Mouse (Mus musculus): ENCODE data around the gene Mprip. TPM values are rescaled to one million over a fixed set of nuclear protein-coding genes. Genes with fewer than 3 reads are reported as not detected.
A peak's percentile ranks its signal among the peaks of the same experiment; 100 is the strongest.
"Not testable (repeated sequence)": the region's sequence is repeated elsewhere in the genome, so short reads cannot be mapped to it uniquely, and the experiment has no call there.

The Mprip gene
- 24.6 and 27.1 TPM in 2 replicates for polyA plus RNA-seq (2016; fragmentation: Nextera tagmentation; extraction: Ambion mirVana)

- Histone ChIP-seq H3K4me1 (peaks cover 36% of the 10 kb centered on the region), H3K27ac (replicated peaks) (peak within 1 kb of the TSS; percentile 89)
- WGBS: 54% methylated on average over 3 of the region's 3 CpGs
Observed at GRCm38 (mm10) chr11:59661005-59661404, at the start of gene Mprip. Mprip (plus strand) TSS chr11:59661305.

GRCm38 (mm10) chr11:59611646-59612045, 49.5 kb upstream of the Mprip start:
- H3K4me1 ChIP-seq: peaks cover 7% of the 10 kb centered on the region
- 86% methylated on average over 5 of the region's 5 CpGs for WGBS

More at GRCm38 (mm10) chr11:59661005-59661404, at the start of gene Mprip:
- Histone ChIP-seq H3K27me3 (ENCODE audit: low read depth, poor library complexity, severe bottlenecking) (peaks cover 20% of the 10 kb centered on the region), H3K9me3 (replicated peaks) (no peaks in the 10 kb centered on the region), H3K36me3 (peaks cover 2% of the 10 kb centered on the region), H3K4me3 (peak within 1 kb of the TSS; percentile 78)
- no peak for DNase-seq (ENCODE audit: low spot score)

GRCm38 (mm10) chr11:59614120-59614519, 47.0 kb upstream of the Mprip start:
- H3K9me3 ChIP-seq (replicated peaks): no peaks in the 10 kb centered on the region
- H3K4me1 ChIP-seq: peaks cover 7% of the 10 kb centered on the region
- H3K27me3 ChIP-seq (ENCODE audit: low read depth, poor library complexity, severe bottlenecking): no peaks in the 10 kb centered on the region
- 64% methylated on average over 4 of the region's 4 CpGs for WGBS
- H3K27ac ChIP-seq (replicated peaks): no peak overlapping the region
- no peak for DNase-seq (ENCODE audit: low spot score)
- H3K4me3 ChIP-seq: no peak overlapping the region
- no peaks in the 10 kb centered on the region for H3K36me3 ChIP-seq

More at GRCm38 (mm10) chr11:59611646-59612045, 49.5 kb upstream of the Mprip start:
- no peak for DNase-seq (ENCODE audit: low spot score)
- Histone ChIP-seq H3K27ac (replicated peaks) (no peak overlapping the region), H3K9me3 (replicated peaks) (no peaks in the 10 kb centered on the region), H3K36me3 (no peaks in the 10 kb centered on the region), H3K27me3 (ENCODE audit: low read depth, poor library complexity, severe bottlenecking) (no peaks in the 10 kb centered on the region), H3K4me3 (no peak overlapping the region)

- not testable (repeated sequence) for H3K36me3 ChIP-seq; H3K4me3 ChIP-seq; DNase-seq (ENCODE audit: low spot score); H3K27ac ChIP-seq (replicated peaks); H3K9me3 ChIP-seq (replicated peaks); H3K4me1 ChIP-seq; H3K27me3 ChIP-seq (ENCODE audit: low read depth, poor library complexity, severe bottlenecking)
- 96% methylated on average over 2 of the region's 2 CpGs for WGBS
Observed at GRCm38 (mm10) chr11:59616986-59617385, 44.1 kb upstream of the Mprip start.

GRCm38 (mm10) chr11:59622214-59622613, 38.9 kb upstream of the Mprip start:
- H3K4me1 ChIP-seq: no peaks in the 10 kb centered on the region
- WGBS: 80% methylated on average over 3 of the region's 3 CpGs
- H3K36me3 ChIP-seq: no peaks in the 10 kb centered on the region
- no peak for DNase-seq (ENCODE audit: low spot score)
- no peak overlapping the region for H3K4me3 ChIP-seq
- no peaks in the 10 kb centered on the region for H3K9me3 ChIP-seq (replicated peaks)
- no peak overlapping the region for H3K27ac ChIP-seq (replicated peaks)
- no peaks in the 10 kb centered on the region for H3K27me3 ChIP-seq (ENCODE audit: low read depth, poor library complexity, severe bottlenecking)

- DNase-seq (ENCODE audit: low spot score): peak; percentile 38
Observed at GRCm38 (mm10) chr11:59624017-59624630, 37.0 kb upstream of the Mprip start.

GRCm38 (mm10) chr11:59626192-59626591, 34.9 kb upstream of the Mprip start:
- no peak overlapping the region for H3K27ac ChIP-seq (replicated peaks)
- WGBS: 92% methylated on average over 7 of the region's 7 CpGs

More at GRCm38 (mm10) chr11:59624017-59624630, 37.0 kb upstream of the Mprip start:
- Histone ChIP-seq H3K4me3 (no peak overlapping the region), H3K27ac (replicated peaks) (no peak overlapping the region), H3K9me3 (replicated peaks) (no peaks in the 10 kb centered on the region), H3K36me3 (no peaks in the 10 kb centered on the region), H3K4me1 (no peaks in the 10 kb centered on the region), H3K27me3 (ENCODE audit: low read depth, poor library complexity, severe bottlenecking) (no peaks in the 10 kb centered on the region)
- WGBS: 44% methylated on average over 6 of the region's 6 CpGs

GRCm38 (mm10) chr11:59628177-59628576, 32.9 kb upstream of the Mprip start:
- H3K4me3 ChIP-seq: no peak overlapping the region
- no peak overlapping the region for H3K27ac ChIP-seq (replicated peaks)
- no peak for DNase-seq (ENCODE audit: low spot score)
- no peaks in the 10 kb centered on the region for H3K9me3 ChIP-seq (replicated peaks)
- H3K27me3 ChIP-seq (ENCODE audit: low read depth, poor library complexity, severe bottlenecking): no peaks in the 10 kb centered on the region
- no peaks in the 10 kb centered on the region for H3K4me1 ChIP-seq
- 83% methylated on average over 5 of the region's 5 CpGs for WGBS
- H3K36me3 ChIP-seq: no peaks in the 10 kb centered on the region

More at GRCm38 (mm10) chr11:59626192-59626591, 34.9 kb upstream of the Mprip start:
- no peaks in the 10 kb centered on the region for H3K36me3 ChIP-seq
- no peak overlapping the region for H3K4me3 ChIP-seq
- no peaks in the 10 kb centered on the region for H3K9me3 ChIP-seq (replicated peaks)
- no peak for DNase-seq (ENCODE audit: low spot score)
- no peaks in the 10 kb centered on the region for H3K4me1 ChIP-seq
- H3K27me3 ChIP-seq (ENCODE audit: low read depth, poor library complexity, severe bottlenecking): no peaks in the 10 kb centered on the region

- DNase-seq (ENCODE audit: low spot score): no peak
- Histone ChIP-seq H3K4me3 (no peak overlapping the region), H3K9me3 (replicated peaks) (no peaks in the 10 kb centered on the region), H3K36me3 (no peaks in the 10 kb centered on the region), H3K27ac (replicated peaks) (no peak overlapping the region), H3K27me3 (ENCODE audit: low read depth, poor library complexity, severe bottlenecking) (no peaks in the 10 kb centered on the region), H3K4me1 (no peaks in the 10 kb centered on the region)
- WGBS: 85% methylated on average over 5 of the region's 5 CpGs
Observed at GRCm38 (mm10) chr11:59629871-59630270, 31.2 kb upstream of the Mprip start.

GRCm38 (mm10) chr11:59631980-59632379, 29.1 kb upstream of the Mprip start:
- Histone ChIP-seq H3K9me3 (replicated peaks) (no peaks in the 10 kb centered on the region), H3K4me3 (no peak overlapping the region), H3K27me3 (ENCODE audit: low read depth, poor library complexity, severe bottlenecking) (no peaks in the 10 kb centered on the region), H3K27ac (replicated peaks) (no peak overlapping the region), H3K36me3 (no peaks in the 10 kb centered on the region), H3K4me1 (no peaks in the 10 kb centered on the region)
- 90% methylated on average over 4 of the region's 4 CpGs for WGBS
- no peak for DNase-seq (ENCODE audit: low spot score)

- Histone ChIP-seq H3K9me3 (replicated peaks) (no peaks in the 10 kb centered on the region), H3K4me1 (no peaks in the 10 kb centered on the region), H3K36me3 (no peaks in the 10 kb centered on the region), H3K27me3 (ENCODE audit: low read depth, poor library complexity, severe bottlenecking) (no peaks in the 10 kb centered on the region), H3K4me3 (no peak overlapping the region), H3K27ac (replicated peaks) (no peak overlapping the region)
- DNase-seq (ENCODE audit: low spot score): peak; percentile 66
- WGBS: 22% methylated on average over 5 of the region's 5 CpGs
Observed at GRCm38 (mm10) chr11:59633037-59633436, 28.1 kb upstream of the Mprip start.

- Histone ChIP-seq H3K36me3 (no peaks in the 10 kb centered on the region), H3K27me3 (ENCODE audit: low read depth, poor library complexity, severe bottlenecking) (no peaks in the 10 kb centered on the region), H3K4me3 (no peak overlapping the region), H3K9me3 (replicated peaks) (no peaks in the 10 kb centered on the region), H3K27ac (replicated peaks) (no peak overlapping the region), H3K4me1 (no peaks in the 10 kb centered on the region)
- no peak for DNase-seq (ENCODE audit: low spot score)
- WGBS: 80% methylated on average over 7 of the region's 7 CpGs
Observed at GRCm38 (mm10) chr11:59634001-59634660, 27.0 kb upstream of the Mprip start.

GRCm38 (mm10) chr11:59635251-59635795, 25.8 kb upstream of the Mprip start:
- Histone ChIP-seq H3K9me3 (replicated peaks) (no peaks in the 10 kb centered on the region), H3K4me3 (no peak overlapping the region), H3K27me3 (ENCODE audit: low read depth, poor library complexity, severe bottlenecking) (no peaks in the 10 kb centered on the region), H3K4me1 (no peaks in the 10 kb centered on the region), H3K36me3 (no peaks in the 10 kb centered on the region), H3K27ac (replicated peaks) (no peak overlapping the region)
- DNase-seq (ENCODE audit: low spot score): no peak
- 86% methylated on average over 9 of the region's 9 CpGs for WGBS

All from midbrain, embryonic 10.5 days (tissue).